In genomic region chr1:156537701-156538100, GRCm38 (mm10) we compare ENCODE assay signal across 26 mouse cellular contexts. TPM values are rescaled to one million over a fixed set of nuclear protein-coding genes. Genes with fewer than 3 reads are reported as not detected.
DNase-seq lines count a peak whose midpoint lies in the region; ATAC-seq lines count a peak whose summit lies in the region.
"Had no signal": no experiment of that assay in that cellular context is flagged by ENCODE, and none has a peak within 500 bp of the region (broad histone marks: within the 10 kb centered on the region; RNA-seq: fewer than 3 reads in every experiment).

No protein-coding gene starts in this region.

- H3K27me3 ChIP-seq in kidney, embryonic 14.5 days (ENCODE audit: control insufficient read depth, insufficient read depth, low read length) = no peaks in the 10 kb centered on the region; the same call in 1 of the 2 replicates
- H3K27me3 ChIP-seq: CH12.LX; forebrain, embryonic 13.5 days; heart, embryonic 12.5 days; heart, embryonic 15.5 days; hindbrain, embryonic 15.5 days; Patski had no signal

- peak; percentile 46 for DNase-seq in kidney, adult 11 months
- DNase-seq in kidney, postnatal 4 days = no peak
- DNase-seq in kidney, adult 8-10 months = peak; percentile 50 to 53
- peak; percentile 45 to 60 for DNase-seq in kidney, postnatal 25 days
- no peak for DNase-seq in right cerebral cortex, postnatal 25 days
- DNase-seq: adrenal gland, postnatal 10 days; adrenal gland, postnatal 36 days; cerebellum, adult 18-20 months; cerebellum, adult 9-10 months; gastrocnemius, postnatal 10 days; gastrocnemius, postnatal 36 days; heart, adult 11 months; heart, postnatal 10 days; heart, postnatal 36 days had no signal

- no peak for ATAC-seq in kidney, embryonic 14.5 days (ENCODE audit: low FRiP score, low TSS enrichment)
- peak; percentile 35; the same call in 1 of the 2 replicates for ATAC-seq in granulocyte monocyte progenitor cell, adult 5-6 weeks (replicated peaks; ENCODE audit: poor library complexity, severe bottlenecking)
- ATAC-seq: forebrain, embryonic 13.5 days; forebrain, embryonic 16.5 days; Patski had no signal

- no peak overlapping the region for H3K27ac ChIP-seq in kidney, embryonic 14.5 days (ENCODE audit: low read depth, low read length)
- H3K27ac ChIP-seq: forebrain, embryonic 10.5 days; forebrain, embryonic 13.5 days; heart, embryonic 15.5 days; hindbrain, embryonic 10.5 days; hindbrain, embryonic 15.5 days had no signal

- WGBS in kidney, embryonic 14.5 days = 83% methylated on average over 6 of the region's 6 CpGs

- H3K4me2 ChIP-seq in kidney, embryonic 14.5 days (replicated peaks; ENCODE audit: low read depth, low read length) = no peak overlapping the region
- H3K4me2 ChIP-seq: forebrain, embryonic 13.5 days; heart, embryonic 12.5 days; heart, embryonic 15.5 days; hindbrain, embryonic 15.5 days had no signal

- no peak overlapping the region for H3K4me3 ChIP-seq in kidney, embryonic 14.5 days (ENCODE audit: low read length)
- H3K4me3 ChIP-seq: forebrain, embryonic 10.5 days; forebrain, embryonic 13.5 days; heart, embryonic 12.5 days; heart, embryonic 15.5 days; hindbrain, embryonic 10.5 days; hindbrain, embryonic 15.5 days had no signal

- H3K9me3 ChIP-seq in kidney, embryonic 14.5 days (ENCODE audit: control insufficient read depth, low read length) = no peaks in the 10 kb centered on the region
- H3K9me3 ChIP-seq: forebrain, embryonic 10.5 days; forebrain, embryonic 13.5 days; G1E; heart, embryonic 12.5 days; heart, embryonic 15.5 days; hindbrain, embryonic 10.5 days; hindbrain, embryonic 15.5 days had no signal

- H3K4me1 ChIP-seq in kidney, embryonic 14.5 days (ENCODE audit: control insufficient read depth, insufficient read depth, low read length) = no peaks in the 10 kb centered on the region
- H3K4me1 ChIP-seq: forebrain, embryonic 10.5 days; forebrain, embryonic 13.5 days; heart, embryonic 12.5 days; heart, embryonic 15.5 days; hindbrain, embryonic 10.5 days; hindbrain, embryonic 15.5 days had no signal

- H3K9ac ChIP-seq in kidney, embryonic 14.5 days (ENCODE audit: low read depth, low read length) = no peak overlapping the region
- H3K9ac ChIP-seq: forebrain, embryonic 13.5 days; heart, embryonic 12.5 days; heart, embryonic 15.5 days; hindbrain, embryonic 15.5 days had no signal

- H3K36me3 ChIP-seq in kidney, embryonic 14.5 days (ENCODE audit: control insufficient read depth, insufficient read depth, low read length) = no peaks in the 10 kb centered on the region
- H3K36me3 ChIP-seq: forebrain, embryonic 10.5 days; G1E; heart, embryonic 12.5 days; heart, embryonic 15.5 days; hindbrain, embryonic 10.5 days; hindbrain, embryonic 15.5 days had no signal

RNA-seq across cellular contexts. Expression of gene Gm10031, which starts 13.9 kb away (rescaled TPM):
- 0.66 and 0.88 TPM in 2 replicates for polyA plus RNA-seq in kidney, embryonic 14.5 days (2014; fragmentation: Nextera tagmentation; extraction: Ambion mirVana)
- total RNA-seq in granulocyte monocyte progenitor cell, adult 5-6 weeks (2014; fragmentation: Nextera tagmentation) = 1.8 and 5.8 TPM in 2 replicates
- total RNA-seq in granulocyte monocyte progenitor cell, adult 5-6 weeks (2017) = 11.7 and 14.4 TPM in 2 replicates

RNA-seq across cellular contexts. Expression of gene Abl2, which starts 20.9 kb away (rescaled TPM):
- 6.4 and 8.1 TPM in 2 replicates for polyA plus RNA-seq in kidney, embryonic 14.5 days (2014; fragmentation: Nextera tagmentation; extraction: Ambion mirVana)
- total RNA-seq in granulocyte monocyte progenitor cell, adult 5-6 weeks (2014; fragmentation: Nextera tagmentation) = 11.4 and 12.6 TPM in 2 replicates
- total RNA-seq in granulocyte monocyte progenitor cell, adult 5-6 weeks (2017) = 15.6 and 22.6 TPM in 2 replicates

Comparison
In these comparisons a context has a peak if more than half of its experiments do, and no peak if none do; other contexts are left out.
1. DNase-seq: peak in kidney, adult 11 months (single experiment), kidney, adult 8-10 months (2 of 2) and kidney, postnatal 25 days (2 of 2); none in kidney, postnatal 4 days (0 of 2) and right cerebral cortex, postnatal 25 days (single experiment).